Mouse (Mus musculus) spleen, postnatal 14 days (tissue): ENCODE data around the gene Brap.
"Not testable (repeated sequence)": the region's sequence is repeated elsewhere in the genome, so short reads cannot be mapped to it uniquely, and the experiment has no call there.

Experiments used
- DNase-seq, 2 experiments: peaks; one replicate each; pipeline ENCODE4 v3.0.0; 2021 to 2022; ENCODE audit warnings: low spot score in 2 of 2

Gene Brap

DNA sequence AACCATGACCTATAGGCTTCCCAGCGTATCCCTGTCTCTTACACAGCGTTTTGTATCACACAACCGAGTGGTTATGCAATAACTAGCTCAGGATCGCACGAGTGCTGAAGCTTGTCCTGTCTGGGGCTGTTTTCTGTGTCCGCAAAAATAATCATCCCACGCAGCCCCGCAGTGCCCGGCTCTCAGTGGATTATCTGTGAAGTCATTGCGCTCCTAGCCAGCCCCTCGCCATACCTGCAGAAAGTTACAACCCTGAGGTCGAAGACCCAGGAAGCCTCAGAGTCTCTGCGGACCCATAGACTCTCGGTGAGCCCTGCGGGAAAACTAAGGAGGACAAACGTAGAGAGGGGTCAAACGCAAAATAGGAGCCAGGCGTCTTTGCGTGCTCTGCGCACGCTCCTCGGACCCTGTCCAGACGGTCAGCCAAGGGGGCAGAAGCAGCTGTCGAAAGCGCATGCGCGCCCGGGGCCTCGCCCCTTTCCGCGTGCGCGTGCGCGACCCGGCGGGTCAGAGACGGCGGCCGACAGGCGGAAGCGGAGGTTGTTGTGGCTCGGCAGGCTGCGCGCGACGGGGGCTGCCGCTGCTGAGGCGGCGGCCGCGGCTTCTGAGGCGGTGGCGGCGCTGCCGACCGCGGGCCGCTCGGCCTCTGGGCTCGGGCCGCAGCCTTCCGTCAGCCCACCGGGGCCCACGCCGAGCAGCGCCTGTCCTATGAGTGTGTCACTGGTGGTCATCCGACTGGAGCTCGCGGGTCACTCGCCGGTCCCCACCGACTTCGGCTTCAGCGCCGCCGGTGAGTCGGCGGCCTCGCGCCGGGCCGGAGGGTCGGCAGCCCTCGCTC is at the start of gene Brap, which contains the start of gene Acad10:
TSS of gene Brap (plus strand) at position 505 of the 838 bp plus-strand sequence.
TSS of gene Acad10 (minus strand) at position 456 of the 838 bp plus-strand sequence.
- peak; percentile 85 to 94 for DNase-seq

DNA sequence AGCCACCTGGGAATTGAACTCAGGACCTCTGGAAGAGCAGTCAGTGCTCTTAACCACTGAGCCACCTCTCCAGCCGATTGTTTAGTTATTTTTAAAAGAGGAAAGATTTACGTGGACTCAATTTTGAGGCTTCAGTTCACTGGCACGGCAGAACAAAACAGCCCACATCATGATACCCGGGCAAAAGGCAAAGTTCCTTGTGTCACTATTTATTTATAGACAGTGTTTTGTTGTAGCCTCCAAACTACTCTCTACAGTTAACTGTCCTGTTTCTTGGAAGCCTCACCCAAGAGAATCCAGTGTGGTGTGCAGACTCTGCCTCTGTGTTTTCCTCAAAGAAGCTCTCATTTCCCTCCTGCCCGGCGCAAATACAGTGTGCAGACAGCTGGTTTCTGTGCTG is 48.3 kb upstream of the Brap start:
- no peak for DNase-seq

DNA sequence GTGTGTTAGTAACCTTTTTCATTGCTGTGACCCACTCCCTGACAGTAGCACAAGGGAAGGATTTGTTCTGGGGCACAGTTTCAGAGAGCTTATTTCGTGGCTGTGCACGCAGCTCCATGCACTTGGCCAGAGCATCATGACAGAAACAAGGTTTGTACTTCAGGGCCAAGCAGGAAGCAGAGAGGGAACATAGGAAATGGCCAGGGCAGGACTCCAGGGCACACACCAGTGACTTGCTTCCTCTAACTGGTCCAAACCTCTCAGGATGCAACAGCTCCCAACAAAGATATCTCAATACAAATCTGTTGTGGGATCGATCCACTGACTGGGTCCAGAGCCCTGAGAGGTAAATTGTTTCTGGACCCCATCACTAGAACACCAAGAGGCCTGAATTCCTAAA is 45.4 kb upstream of the Brap start:
- DNase-seq: not testable (repeated sequence)

DNA sequence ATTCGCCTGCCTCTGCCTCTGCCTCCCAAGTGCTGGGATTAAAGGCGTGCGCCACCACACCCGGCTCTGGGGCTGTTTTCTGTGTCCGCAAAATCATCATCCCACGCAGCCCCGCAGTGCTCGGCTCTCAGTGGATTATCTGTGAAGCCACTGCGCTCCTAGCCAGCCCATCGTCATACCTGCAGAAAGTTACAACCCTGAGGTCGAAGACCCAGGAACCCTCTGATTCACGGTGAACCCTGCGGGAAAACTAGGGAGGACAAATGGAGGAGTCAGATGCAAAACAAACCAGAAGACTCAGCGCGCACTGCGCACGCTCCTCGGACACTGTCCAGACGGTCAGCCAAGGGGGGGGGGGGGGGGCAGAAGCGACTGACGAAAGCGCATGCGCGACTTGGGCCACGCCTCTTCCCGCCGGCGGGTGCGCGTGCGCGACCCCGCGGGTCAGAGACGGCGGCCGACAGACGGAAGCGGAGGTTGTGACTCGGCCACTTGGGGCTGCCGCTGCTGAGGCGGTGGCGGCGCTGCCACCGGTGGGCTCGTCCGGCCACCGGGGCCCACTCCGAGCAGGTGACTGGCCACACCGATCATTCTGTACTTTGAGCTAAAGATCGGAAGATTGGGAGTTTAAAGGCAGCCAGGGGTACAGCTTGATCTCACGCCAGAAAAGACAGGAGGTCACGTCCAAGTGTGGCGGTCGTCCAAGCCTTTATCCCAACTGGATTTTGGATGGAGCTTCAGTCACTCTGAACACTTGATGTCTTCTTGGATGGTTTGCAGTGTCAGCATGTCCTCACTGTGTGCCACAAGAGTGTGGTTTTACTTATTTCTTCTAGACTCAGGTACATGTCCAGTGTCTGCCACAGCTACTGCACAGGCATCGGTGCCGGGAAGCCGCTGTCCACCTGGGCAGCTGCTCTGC is 41.5 kb upstream of the Brap start, which contains the start of gene Acad12:
TSS of gene Acad12 (minus strand) at position 347 of the 922 bp plus-strand sequence.
- peak; percentile 64 to 73 for DNase-seq

DNA sequence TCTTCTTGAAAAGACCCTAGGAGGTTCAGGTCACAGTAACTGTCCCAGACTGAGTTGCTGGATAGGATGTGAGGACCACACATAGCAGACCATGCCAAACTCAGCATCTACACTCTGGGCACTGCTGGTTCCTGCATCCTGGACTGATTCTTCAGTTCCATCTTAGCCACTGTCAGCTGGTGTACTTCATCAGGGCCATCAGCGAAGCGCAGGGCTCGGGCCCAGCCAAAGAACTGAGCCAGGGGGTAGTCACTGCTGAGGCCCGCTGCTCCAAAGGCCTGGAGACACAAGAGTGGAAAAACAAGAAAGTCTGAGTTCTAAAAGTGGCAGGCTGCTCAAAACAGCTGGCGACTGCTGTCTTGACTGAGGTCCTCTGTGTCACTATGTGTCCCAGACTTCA is 39.3 kb upstream of the Brap start:
- DNase-seq: no peak

DNA sequence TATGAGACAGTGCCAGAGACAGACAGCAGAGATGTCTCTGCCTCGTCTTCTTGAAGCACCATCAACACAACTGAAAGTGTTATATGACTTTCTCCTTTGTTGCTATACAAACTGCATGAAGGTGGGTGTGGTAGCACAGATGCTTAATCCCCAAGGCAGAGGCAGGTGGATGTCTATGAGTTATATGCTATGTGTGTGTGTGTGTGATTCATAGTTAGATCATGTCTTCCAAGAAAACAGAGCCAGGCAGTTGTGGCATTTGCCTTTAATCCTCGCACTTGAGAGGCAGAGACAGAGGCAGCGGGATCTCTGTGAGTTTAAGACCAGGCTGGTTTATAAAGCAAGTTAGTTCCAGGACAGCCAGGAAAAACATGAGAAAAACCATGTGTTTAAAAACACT is 37.1 kb upstream of the Brap start:
- no peak for DNase-seq

DNA sequence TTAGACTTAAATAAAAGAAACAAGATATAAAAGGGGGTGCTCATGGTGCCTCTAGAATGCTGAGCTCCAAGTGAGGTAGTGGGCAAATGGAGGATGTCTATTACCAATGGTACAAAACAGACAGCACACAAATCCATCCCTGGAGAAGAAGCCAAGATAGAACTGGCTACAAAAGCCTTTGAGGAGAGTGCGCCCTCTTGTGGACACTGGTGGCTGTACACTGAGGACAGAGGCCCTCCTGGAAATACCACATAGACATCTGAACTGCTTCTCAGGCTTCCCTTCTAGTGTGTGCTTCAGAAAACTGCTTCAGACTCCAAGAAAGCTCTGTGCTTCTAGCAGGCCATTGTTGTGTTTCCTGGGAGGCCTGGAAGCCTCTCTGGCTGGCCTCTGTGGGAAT is 32.5 kb upstream of the Brap start:
- peak; percentile 60 to 78 for DNase-seq

DNA sequence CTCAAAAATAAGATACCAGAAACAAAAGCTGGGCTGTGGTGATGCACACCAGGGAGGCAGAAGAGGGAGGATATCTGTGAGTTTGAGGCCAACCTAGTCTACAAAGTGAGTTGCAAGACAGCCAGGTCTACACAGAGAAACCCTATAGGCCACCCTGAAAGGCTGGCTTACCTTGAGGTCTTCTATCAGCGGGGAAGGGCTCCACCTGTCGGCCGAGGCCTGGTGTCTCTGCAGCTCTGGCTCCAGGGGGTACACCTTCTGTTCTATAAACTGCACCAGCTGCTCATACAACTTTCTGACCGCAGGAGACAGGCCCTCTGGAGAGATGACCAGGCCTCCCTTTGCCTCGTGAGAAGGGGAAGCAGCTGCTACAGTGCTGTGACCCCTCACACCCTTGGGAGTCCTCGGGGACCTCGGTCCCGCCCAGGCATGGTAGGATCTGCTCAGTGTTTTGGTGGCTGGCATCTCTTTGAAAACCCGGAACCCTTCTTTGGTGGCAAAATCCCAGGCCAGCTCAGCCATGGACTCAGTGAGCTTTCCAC is 29.2 kb upstream of the Brap start:
- peak in 1 of 2 experiments; percentile 21 for DNase-seq

DNA sequence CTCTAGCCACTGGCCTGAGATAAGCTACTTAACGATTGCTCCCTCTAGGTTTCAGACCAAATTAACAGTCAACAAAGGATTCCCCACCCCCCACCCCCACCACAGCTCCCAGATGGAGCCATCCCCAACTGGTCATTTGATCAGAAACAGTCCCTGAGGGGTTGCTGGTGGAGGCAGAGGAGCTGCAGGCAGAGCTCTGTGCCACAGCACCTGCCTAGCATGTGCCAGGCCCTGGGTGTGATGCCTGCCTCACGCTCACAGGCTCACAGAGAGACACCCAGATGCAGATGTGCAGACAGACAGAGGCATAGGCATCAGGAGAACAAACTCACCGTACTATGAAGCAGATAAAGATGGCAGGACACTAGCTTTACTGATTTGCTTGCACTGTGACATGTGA is 27.6 kb upstream of the Brap start:
- DNase-seq: no peak

DNA sequence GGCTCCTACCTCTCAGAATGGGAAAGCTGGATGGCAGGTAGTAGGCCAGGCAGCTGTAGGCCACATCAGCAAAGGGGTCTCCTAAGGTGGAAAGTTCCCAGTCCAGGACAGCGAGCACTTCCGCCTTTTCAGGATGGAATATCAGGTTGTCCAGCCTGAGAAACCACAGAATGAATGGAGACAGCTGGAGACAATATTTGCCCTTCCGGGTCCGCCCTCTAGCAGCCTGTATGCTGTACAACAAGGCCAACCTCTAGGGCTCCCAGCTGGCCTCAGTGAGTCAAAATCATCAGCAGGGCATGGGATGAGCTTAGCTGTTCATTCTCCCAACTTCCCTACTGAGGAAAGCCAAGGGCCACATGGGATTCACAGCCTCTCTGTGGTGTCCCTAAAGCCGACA is 25.7 kb upstream of the Brap start:
- no peak for DNase-seq

DNA sequence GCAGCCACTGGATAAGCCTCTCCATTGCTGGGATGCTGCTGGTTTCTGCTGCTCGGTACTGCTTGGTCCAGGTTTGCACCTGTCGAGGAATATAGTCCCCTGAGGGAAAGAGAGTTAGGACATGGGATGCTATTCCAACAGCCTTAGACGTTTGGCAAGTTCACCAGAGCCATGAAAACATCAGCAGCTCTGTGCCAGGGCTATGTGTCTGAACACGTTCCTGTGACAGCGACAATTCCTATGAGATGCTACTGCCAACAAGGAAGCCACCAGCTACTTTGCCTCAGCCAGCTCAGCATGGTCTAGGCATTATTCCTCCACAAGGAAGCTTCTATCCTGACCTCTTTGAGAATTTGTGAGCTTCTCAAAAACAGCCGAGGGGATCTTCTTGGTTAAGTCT is 23.1 kb upstream of the Brap start:
- DNase-seq: no peak

DNA sequence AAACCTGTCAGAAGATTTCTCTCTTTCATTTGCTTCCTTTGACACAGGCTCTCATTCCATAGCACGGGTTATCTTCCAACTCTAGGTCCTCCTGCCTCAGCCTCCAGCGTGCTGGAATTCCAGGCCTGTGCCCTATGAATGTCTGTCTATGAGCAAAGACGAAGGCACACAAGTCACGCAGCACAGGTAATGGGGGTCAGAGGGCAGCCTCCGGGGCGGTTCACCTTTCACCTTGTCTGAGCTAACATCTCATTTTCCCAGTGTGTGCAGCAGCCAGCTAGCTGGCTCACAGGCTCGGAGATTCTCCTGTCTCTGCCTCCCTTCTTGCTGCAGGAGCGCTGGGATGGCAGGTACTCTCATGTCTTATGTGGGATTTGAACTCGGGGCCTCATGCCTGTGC is 20.8 kb upstream of the Brap start:
- no peak for DNase-seq

DNA sequence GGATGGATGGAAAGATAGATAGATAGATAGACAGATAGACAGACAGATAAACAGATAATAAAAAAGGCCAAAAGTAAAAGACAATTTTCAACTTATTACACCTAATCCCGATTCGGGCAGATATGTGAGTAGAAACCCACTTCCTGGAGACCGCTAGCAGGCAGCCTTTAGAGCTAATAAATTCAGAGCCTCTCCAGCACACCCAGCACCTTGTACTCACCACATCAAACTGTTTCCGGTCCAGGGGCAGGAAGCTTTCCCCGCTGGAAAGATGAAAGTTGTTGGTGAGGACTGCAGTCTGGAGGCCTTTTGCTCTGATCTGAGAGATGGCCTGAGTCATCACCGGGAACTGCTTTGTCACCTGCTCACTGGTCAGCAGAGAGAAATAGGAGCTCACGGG is 11.2 kb upstream of the Brap start:
- no peak for DNase-seq

DNA sequence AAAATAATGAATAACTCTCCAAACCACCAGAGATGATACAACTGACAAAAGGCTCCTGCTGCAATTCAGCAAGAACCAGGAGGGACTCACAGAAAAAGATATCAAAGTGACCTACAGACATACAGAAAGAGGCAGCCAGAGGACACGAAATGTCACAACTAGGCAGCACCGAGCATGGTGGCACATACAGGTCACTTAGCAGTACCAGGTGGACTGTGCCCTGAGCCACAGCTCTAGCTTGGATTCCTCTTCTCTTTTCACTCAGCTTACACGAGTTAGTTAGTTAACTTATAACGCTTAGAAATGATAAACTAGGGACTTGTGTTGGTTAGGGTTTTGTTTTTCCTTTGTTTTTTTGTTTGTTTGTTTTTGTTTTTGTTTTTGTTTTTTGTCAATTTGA is 5.8 kb upstream of the Brap start:
- DNase-seq: no peak

DNA sequence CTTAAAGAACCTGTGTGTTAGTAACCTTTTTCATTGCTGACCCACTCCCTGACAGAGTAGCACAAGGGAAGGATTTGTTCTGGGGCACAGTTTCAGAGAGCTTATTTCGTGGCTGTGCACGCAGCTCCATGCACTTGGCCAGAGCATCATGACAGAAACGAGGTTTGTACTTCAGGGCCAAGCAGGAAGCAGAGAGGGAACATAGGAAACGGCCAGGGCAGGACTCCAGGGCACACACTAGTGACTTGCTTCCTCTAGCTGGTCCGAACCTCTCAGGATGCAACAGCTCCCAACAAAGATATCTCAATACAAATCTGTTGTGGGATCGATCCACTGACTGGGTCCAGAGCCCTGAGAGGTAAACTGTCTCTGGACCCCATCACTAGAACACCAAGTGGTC is 3.5 kb upstream of the Brap start:
- not testable (repeated sequence) for DNase-seq

DNA sequence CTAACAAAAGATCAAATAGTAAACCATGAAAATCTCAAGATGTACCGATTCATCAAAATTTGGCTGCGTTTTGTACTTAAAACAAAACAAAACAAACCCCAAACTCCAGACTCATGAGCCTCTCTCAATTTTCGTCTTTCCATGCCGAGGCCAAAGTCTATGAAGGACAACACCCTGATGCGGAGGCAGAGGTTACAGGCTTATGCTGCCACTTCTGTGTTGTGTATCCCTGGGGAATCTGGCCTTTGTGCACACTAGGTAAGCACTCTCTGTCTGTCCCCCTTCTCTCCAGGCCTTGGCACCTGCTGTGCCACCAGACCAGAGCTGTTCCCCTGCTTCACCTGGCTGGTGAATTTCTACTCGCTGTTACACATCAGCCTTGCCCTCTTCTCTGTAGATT is 2.7 kb upstream of the Brap start:
- not testable (repeated sequence) for DNase-seq

DNA sequence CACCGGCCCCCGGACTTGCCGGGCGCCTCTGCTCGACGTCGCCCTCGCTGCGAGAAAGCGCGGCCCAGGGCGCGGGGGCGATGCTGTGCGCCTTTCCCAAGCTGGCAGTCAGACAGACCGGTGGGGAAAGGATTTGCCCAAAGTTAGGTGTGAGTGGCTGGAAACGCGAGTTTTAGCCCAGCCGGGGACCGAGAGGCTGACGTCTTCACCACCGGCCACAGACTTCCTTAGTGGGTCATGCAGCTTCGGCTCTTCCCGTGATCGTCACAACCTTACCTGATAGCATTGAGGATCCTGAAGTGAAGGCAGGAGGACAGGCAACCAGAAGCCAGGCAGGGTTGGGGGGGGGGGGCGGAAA is 513 bp downstream of the Brap start:
- peak in 1 of 2 experiments; percentile 24 for DNase-seq

DNA sequence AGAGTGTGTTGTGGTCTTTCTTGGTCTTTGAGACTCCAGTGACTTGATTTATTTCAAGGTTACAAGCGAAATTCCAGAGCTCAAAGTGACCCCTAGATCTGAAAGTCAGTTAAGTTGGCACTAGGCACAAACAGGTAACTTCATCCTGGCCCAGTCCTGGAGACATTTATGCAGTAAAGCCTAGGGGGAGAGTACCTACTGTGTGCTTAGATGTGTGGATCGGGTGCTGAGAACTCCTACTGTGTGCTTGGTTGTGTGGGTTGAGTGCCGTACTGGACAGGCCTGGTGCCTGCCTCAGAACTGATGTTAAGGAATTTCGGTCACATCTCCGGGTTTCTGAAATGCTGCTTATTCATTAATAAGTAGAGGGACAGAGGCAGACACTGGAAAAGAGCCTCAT is 1.1 kb downstream of the Brap start:
- DNase-seq: no peak

DNA sequence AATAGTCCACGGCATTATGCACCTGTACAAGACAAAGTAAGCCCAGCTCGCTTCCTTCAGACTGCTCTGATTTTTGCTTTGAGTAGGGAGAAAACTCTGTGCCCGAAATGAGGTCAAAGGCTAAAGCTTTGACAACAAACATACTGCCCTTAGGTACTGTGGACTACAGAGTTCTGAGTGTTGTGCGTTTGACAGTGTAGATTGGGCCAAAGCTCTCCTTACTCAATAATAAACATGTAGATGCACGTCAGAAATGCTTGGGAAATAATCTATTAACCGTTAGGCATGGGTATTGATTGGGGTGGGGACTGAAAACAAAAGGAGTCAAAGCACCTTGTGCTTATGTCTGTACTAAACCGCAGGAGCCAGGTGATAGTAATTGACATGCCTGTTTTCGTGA is 3.1 kb downstream of the Brap start:
- no peak for DNase-seq

DNA sequence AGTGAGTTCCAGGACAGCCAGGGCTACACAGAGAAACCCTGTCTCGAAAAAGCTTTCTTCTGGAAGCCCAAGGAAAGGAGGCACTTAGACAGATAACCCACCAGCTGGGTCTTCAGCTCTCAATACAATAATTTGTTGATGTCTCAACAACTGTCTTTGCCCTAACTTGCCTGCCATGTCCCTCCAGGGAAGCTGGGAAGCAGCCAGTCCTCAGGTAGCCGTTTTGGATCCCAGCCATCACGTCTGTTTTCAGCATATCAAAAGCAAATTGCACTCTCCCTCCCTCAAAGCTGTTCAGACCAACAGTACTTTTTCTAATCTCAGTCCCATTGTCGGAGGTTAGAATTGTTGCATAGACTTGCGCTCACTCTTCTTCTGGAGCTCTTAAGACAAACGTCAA is 3.7 kb downstream of the Brap start:
- DNase-seq: no peak

DNA sequence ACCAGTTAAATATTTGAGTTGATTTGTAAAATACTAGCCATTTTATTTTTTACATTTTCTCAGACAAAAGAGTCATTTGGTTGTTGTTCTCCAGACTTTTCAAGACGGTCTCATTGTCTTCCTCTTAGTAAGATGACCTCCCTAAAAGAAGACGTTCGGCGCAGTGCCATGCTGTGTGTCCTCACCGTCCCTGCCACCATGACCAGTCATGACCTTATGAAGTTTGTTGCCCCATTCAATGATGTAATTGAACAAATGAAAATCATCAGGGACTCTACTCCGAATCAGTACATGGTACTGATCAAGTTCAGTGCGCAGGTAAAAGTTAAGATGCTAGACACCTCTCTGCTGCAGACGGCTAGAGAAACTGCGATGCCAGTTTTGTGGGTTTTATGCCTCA is 4.6 kb downstream of the Brap start:
- no peak for DNase-seq

DNA sequence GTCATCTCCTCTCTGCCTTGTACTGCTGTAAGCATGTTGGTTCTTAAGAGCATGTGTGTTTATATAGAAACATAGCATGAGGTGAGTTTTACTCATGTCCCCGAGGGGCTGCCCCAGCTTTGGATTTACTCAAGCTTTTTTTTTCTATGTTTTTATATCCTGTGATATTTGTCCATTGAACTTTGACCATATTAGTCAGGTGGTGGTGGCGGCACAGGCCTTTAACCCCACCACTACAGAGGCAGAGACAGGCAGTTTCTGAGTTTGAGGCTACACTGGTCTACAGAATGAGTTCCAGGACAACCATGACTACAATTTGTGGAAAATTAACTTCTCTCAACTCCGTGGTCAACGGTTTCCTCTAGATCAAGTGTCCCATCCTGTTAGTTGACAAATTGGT is 6.7 kb downstream of the Brap start:
- DNase-seq: no peak
